Mouse (Mus musculus) kidney, embryonic 16.5 days (tissue): Measurements from ENCODE around the gene Rnf149. TPM values are rescaled to one million over a fixed set of nuclear protein-coding genes. Genes with fewer than 3 reads are reported as not detected.

Source experiments
- polyA plus RNA-seq: library from polyadenylated mRNA; unstranded; fragments of >200 nt; fragmentation: Nextera tagmentation; extraction: Ambion mirVana; gene quantifications from 2 replicates; pipeline ENCODE4 v1.2.1, GENCODE M21; 2015

Gene Rnf149
- polyA plus RNA-seq, 1 experiment from 2014 or later = 32.6 TPM

Other genes with a start within 250 kb of the Rnf149 start
- gene Rpl31, start 209.6 kb downstream of the Rnf149 start, polyA plus RNA-seq = 464 and 479 TPM in 2 replicates
- gene Tbc1d8, start 98.7 kb downstream of the Rnf149 start, polyA plus RNA-seq = 10.1 and 10.3 TPM in 2 replicates
- gene Cnot11, start 42.4 kb downstream of the Rnf149 start, polyA plus RNA-seq = 14.6 and 15.6 TPM in 2 replicates
- gene Creg2, start 74.1 kb upstream of the Rnf149 start, polyA plus RNA-seq = 0.04 and 0.08 TPM in 2 replicates
- 0.17 and 0.21 TPM in 2 replicates for gene Rfx8, start 143.6 kb upstream of the Rnf149 start, polyA plus RNA-seq
- gene Gm3646, start 227.9 kb upstream of the Rnf149 start, polyA plus RNA-seq = not detected in 2 replicates